ENCODE assay signal across 8 mouse cellular contexts in the genomic region with DNA sequence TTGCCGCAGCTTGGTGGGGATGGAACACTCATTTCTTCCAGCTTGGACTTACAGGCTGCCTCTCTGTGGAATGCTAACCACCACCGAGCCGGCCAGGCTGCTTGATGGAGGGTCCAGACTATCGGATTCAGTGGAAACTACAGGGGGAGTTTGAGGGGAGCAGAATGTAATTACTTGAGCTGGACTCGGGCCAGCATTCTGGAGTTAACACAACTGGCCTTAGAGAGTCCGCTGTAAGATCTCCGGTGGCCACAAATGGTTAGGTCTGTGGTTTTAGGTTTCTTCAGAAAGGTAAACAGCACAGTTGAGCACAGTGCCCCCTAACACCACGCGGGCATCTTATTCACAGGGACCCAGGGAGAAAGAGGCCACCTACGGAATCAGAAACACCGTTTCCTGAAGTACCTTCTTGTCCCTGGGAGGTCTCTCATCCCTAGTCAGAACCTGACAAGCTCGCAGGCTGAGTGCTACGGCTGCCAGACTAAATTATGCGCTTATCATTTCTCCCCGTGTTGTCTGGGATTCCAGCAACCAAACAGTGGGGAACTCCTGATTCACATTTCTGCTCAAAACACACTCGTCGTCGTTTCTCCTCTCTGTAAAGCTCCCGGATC. TPM values are rescaled to one million over a fixed set of nuclear protein-coding genes. Genes with fewer than 3 reads are reported as not detected.
DNase-seq lines count a peak whose midpoint lies in the region; ATAC-seq and TF ChIP-seq lines count a peak whose summit lies in the region.

No protein-coding gene starts in this region.

- H3K27me3 ChIP-seq in embryonic facial prominence, embryonic 15.5 days = no peaks in the 10 kb centered on the region
- no peaks in the 10 kb centered on the region for H3K27me3 ChIP-seq in neural tube, embryonic 13.5 days

- H3K4me1 ChIP-seq in embryonic facial prominence, embryonic 15.5 days = peaks cover 24% of the 10 kb centered on the region
- peaks cover 11% of the 10 kb centered on the region for H3K4me1 ChIP-seq in neural tube, embryonic 13.5 days (replicated peaks)
- H3K4me1 ChIP-seq in lung, adult 2 months (ENCODE audit: control insufficient read depth, insufficient read depth, low read length) = no peaks in the 10 kb centered on the region

- H3K4me2 ChIP-seq in embryonic facial prominence, embryonic 15.5 days (replicated peaks) = peak overlapping the region; percentile 51
- H3K4me2 ChIP-seq in neural tube, embryonic 13.5 days = peak overlapping the region; percentile 57

- WGBS in embryonic facial prominence, embryonic 15.5 days = 2% methylated on average over 19 of the region's 19 CpGs
- WGBS in neural tube, embryonic 13.5 days = 17% methylated on average over 19 of the region's 19 CpGs
- 13% methylated on average over 19 of the region's 19 CpGs for WGBS in lung, adult 2 months

- H3K27ac ChIP-seq in embryonic facial prominence, embryonic 15.5 days (replicated peaks) = peak overlapping the region; percentile 81
- peak overlapping the region; percentile 13; the same call in 1 of the 2 replicates for H3K27ac ChIP-seq in neural tube, embryonic 13.5 days (replicated peaks)

- TF ChIP-seq CTCF in lung, adult 2 months (IDR thresholded peaks at IDR 0.05; ENCODE audit: insufficient read depth, low read length) = no peak

- H3K9me3 ChIP-seq in embryonic facial prominence, embryonic 15.5 days (replicated peaks) = no peaks in the 10 kb centered on the region
- no peaks in the 10 kb centered on the region for H3K9me3 ChIP-seq in neural tube, embryonic 13.5 days

- H3K36me3 ChIP-seq in embryonic facial prominence, embryonic 15.5 days = no peaks in the 10 kb centered on the region
- H3K36me3 ChIP-seq in neural tube, embryonic 13.5 days = no peaks in the 10 kb centered on the region

- no peak for TF ChIP-seq POLR2A in lung, adult 2 months (IDR thresholded peaks at IDR 0.05; ENCODE audit: borderline replicate concordance, extremely low read depth, low read depth, low read length)

- intact Hi-C loops in left cerebral cortex, postnatal 4 days (cut with DNase I) = no loop called here
- intact Hi-C loops in left cerebral cortex, postnatal 36 days (cut with DNase I) = no loop called here

- H3K4me3 ChIP-seq in embryonic facial prominence, embryonic 15.5 days (replicated peaks) = peak overlapping the region; percentile 23
- H3K4me3 ChIP-seq in neural tube, embryonic 13.5 days = peak overlapping the region; percentile 29
- H3K4me3 ChIP-seq in lung, adult 2 months (replicated peaks; ENCODE audit: extremely low read depth, low read depth, low read length) = no peak overlapping the region

- peak; percentile 79 for ATAC-seq in embryonic facial prominence, embryonic 15.5 days (ENCODE audit: insufficient number of reproducible peaks, low FRiP score, low TSS enrichment, low read depth)
- peak; percentile 61; the same call in 1 of the 2 replicates for ATAC-seq in neural tube, embryonic 13.5 days (ENCODE audit: low read depth)

- H3K9ac ChIP-seq in embryonic facial prominence, embryonic 15.5 days = no peak overlapping the region
- H3K9ac ChIP-seq in neural tube, embryonic 13.5 days = peak overlapping the region; percentile 54

- peak; percentile 45 for DNase-seq in left cerebral cortex, postnatal 4 days
- no peak for DNase-seq in left cerebral cortex, postnatal 36 days (ENCODE audit: low spot score in 2 of 2)
- DNase-seq in kidney, postnatal 4 days = peak; percentile 64 to 73
- DNase-seq in left cerebral cortex, adult 9 months (ENCODE audit: low spot score in 2 of 2) = no peak
- DNase-seq in lung, adult 2 months = no peak
- DNase-seq in urinary bladder, postnatal 36 days (ENCODE audit: low spot score in 2 of 2) = no peak

RNA-seq across cellular contexts. Expression of a gene that starts 45.5 kb away (rescaled TPM):
- 10 to 100 TPM; 14.1 to 17.2 TPM for total RNA-seq in left cerebral cortex, postnatal 4 days (2021)
- total RNA-seq in left cerebral cortex, postnatal 36 days (2021) = 10 to 100 TPM; 18.3 to 20.5 TPM
- 51.3 and 52.5 TPM in 2 replicates for polyA plus RNA-seq in embryonic facial prominence, embryonic 15.5 days (2015; fragmentation: Nextera tagmentation; extraction: Ambion mirVana)
- polyA plus RNA-seq in neural tube, embryonic 13.5 days (2015; fragmentation: Nextera tagmentation; extraction: Ambion mirVana) = 38.0 and 44.2 TPM in 2 replicates
- polyA plus RNA-seq in lung, adult 2 months (2012; rRNA removed) = 3.7 and 6.5 TPM in 2 replicates

Comparison
In these comparisons a context has a peak if more than half of its experiments do, and no peak if none do; other contexts are left out.
1. DNase-seq: peak in left cerebral cortex, postnatal 4 days (single experiment) and kidney, postnatal 4 days (2 of 2); none in left cerebral cortex, postnatal 36 days (0 of 2), left cerebral cortex, adult 9 months (0 of 2), lung, adult 2 months (single experiment) and urinary bladder, postnatal 36 days (0 of 2).